Mouse (Mus musculus): ENCODE data around the gene Nek3. TPM values are rescaled to one million over a fixed set of nuclear protein-coding genes. Genes with fewer than 3 reads are reported as not detected.

Nek3 gene
- 8.4 and 11.2 TPM in 2 replicates for polyA plus RNA-seq (2011; ENCODE audit: insufficient read depth, insufficient read length, low read depth, missing spikeins)

GRCm38 (mm10) chr8:22166080-22166603 lies at the start of gene Nek3:
Gene Nek3, minus strand, starts transcription at chr8:22166435.
- peak within 1 kb of the TSS; percentile 42 for H3K4me3 ChIP-seq (ENCODE audit: low read depth, low read length)
- H3K9ac ChIP-seq (ENCODE audit: low read depth, poor library complexity, severe bottlenecking): peak within 1 kb of the TSS; percentile 31
- TF ChIP-seq EP300 (IDR thresholded peaks at IDR 0.05; ENCODE audit: insufficient read depth, low read depth, low read length): no peak
- TF ChIP-seq POLR2A (IDR thresholded peaks at IDR 0.05; ENCODE audit: insufficient read depth, low read length): no peak
- no peak for TF ChIP-seq CTCF (IDR thresholded peaks at IDR 0.05; ENCODE audit: low read depth, low read length)
- H3K4me1 ChIP-seq (ENCODE audit: control insufficient read depth, insufficient read depth, low read length): no peaks in the 10 kb centered on the region
- H3K9me3 ChIP-seq (replicated peaks; ENCODE audit: control insufficient read depth, insufficient read depth, low read length, poor library complexity, severe bottlenecking): no peaks in the 10 kb centered on the region
- H3K36me3 ChIP-seq (ENCODE audit: control insufficient read depth, insufficient read depth, low read length, poor library complexity, severe bottlenecking): peaks cover 30% of the 10 kb centered on the region
- H3K27ac ChIP-seq (ENCODE audit: insufficient read depth, low read length): no peak within 1 kb of the TSS
- no peaks in the 10 kb centered on the region for H3K27me3 ChIP-seq (ENCODE audit: control insufficient read depth, insufficient read depth, low read length, poor library complexity, severe bottlenecking)

- H3K27ac ChIP-seq (ENCODE audit: insufficient read depth, low read length): no peak overlapping the region
- H3K4me3 ChIP-seq (ENCODE audit: low read depth, low read length): no peak overlapping the region
- peaks cover 29% of the 10 kb centered on the region for H3K36me3 ChIP-seq (ENCODE audit: control insufficient read depth, insufficient read depth, low read length, poor library complexity, severe bottlenecking)
- H3K9me3 ChIP-seq (replicated peaks; ENCODE audit: control insufficient read depth, insufficient read depth, low read length, poor library complexity, severe bottlenecking): no peaks in the 10 kb centered on the region
- TF ChIP-seq EP300 (IDR thresholded peaks at IDR 0.05; ENCODE audit: insufficient read depth, low read depth, low read length) (no peak), POLR2A (IDR thresholded peaks at IDR 0.05; ENCODE audit: insufficient read depth, low read length) (no peak)
- H3K4me1 ChIP-seq (ENCODE audit: control insufficient read depth, insufficient read depth, low read length): no peaks in the 10 kb centered on the region
- no peak overlapping the region for H3K9ac ChIP-seq (ENCODE audit: low read depth, poor library complexity, severe bottlenecking)
- no peaks in the 10 kb centered on the region for H3K27me3 ChIP-seq (ENCODE audit: control insufficient read depth, insufficient read depth, low read length, poor library complexity, severe bottlenecking)
Measured at GRCm38 (mm10) chr8:22214826-22215225, 48.6 kb upstream of the Nek3 start.

GRCm38 (mm10) chr8:22209012-22209411 lies 42.8 kb upstream of the Nek3 start:
- Histone ChIP-seq H3K9me3 (replicated peaks; ENCODE audit: control insufficient read depth, insufficient read depth, low read length, poor library complexity, severe bottlenecking) (no peaks in the 10 kb centered on the region), H3K27me3 (ENCODE audit: control insufficient read depth, insufficient read depth, low read length, poor library complexity, severe bottlenecking) (no peaks in the 10 kb centered on the region), H3K27ac (ENCODE audit: insufficient read depth, low read length) (no peak overlapping the region), H3K36me3 (ENCODE audit: control insufficient read depth, insufficient read depth, low read length, poor library complexity, severe bottlenecking) (peaks cover 30% of the 10 kb centered on the region), H3K4me1 (ENCODE audit: control insufficient read depth, insufficient read depth, low read length) (no peaks in the 10 kb centered on the region), H3K9ac (ENCODE audit: low read depth, poor library complexity, severe bottlenecking) (no peak overlapping the region), H3K4me3 (ENCODE audit: low read depth, low read length) (no peak overlapping the region)
- no peak for TF ChIP-seq POLR2A (IDR thresholded peaks at IDR 0.05; ENCODE audit: insufficient read depth, low read length)
- TF ChIP-seq EP300 (IDR thresholded peaks at IDR 0.05; ENCODE audit: insufficient read depth, low read depth, low read length): no peak
- TF ChIP-seq CTCF (IDR thresholded peaks at IDR 0.05; ENCODE audit: low read depth, low read length): no peak

GRCm38 (mm10) chr8:22207535-22207934 lies 41.3 kb upstream of the Nek3 start:
- Histone ChIP-seq H3K9ac (ENCODE audit: low read depth, poor library complexity, severe bottlenecking) (no peak overlapping the region), H3K9me3 (replicated peaks; ENCODE audit: control insufficient read depth, insufficient read depth, low read length, poor library complexity, severe bottlenecking) (no peaks in the 10 kb centered on the region), H3K36me3 (ENCODE audit: control insufficient read depth, insufficient read depth, low read length, poor library complexity, severe bottlenecking) (peaks cover 31% of the 10 kb centered on the region), H3K27me3 (ENCODE audit: control insufficient read depth, insufficient read depth, low read length, poor library complexity, severe bottlenecking) (no peaks in the 10 kb centered on the region), H3K4me3 (ENCODE audit: low read depth, low read length) (no peak overlapping the region), H3K27ac (ENCODE audit: insufficient read depth, low read length) (no peak overlapping the region), H3K4me1 (ENCODE audit: control insufficient read depth, insufficient read depth, low read length) (no peaks in the 10 kb centered on the region)
- TF ChIP-seq CTCF (IDR thresholded peaks at IDR 0.05; ENCODE audit: low read depth, low read length) (no peak), POLR2A (IDR thresholded peaks at IDR 0.05; ENCODE audit: insufficient read depth, low read length) (no peak), EP300 (IDR thresholded peaks at IDR 0.05; ENCODE audit: insufficient read depth, low read depth, low read length) (no peak)

GRCm38 (mm10) chr8:22199481-22199880 lies 33.2 kb upstream of the Nek3 start:
- H3K36me3 ChIP-seq (ENCODE audit: control insufficient read depth, insufficient read depth, low read length, poor library complexity, severe bottlenecking): peaks cover 14% of the 10 kb centered on the region
- TF ChIP-seq CTCF (IDR thresholded peaks at IDR 0.05; ENCODE audit: low read depth, low read length) (peak; percentile 35), POLR2A (IDR thresholded peaks at IDR 0.05; ENCODE audit: insufficient read depth, low read length) (no peak), EP300 (IDR thresholded peaks at IDR 0.05; ENCODE audit: insufficient read depth, low read depth, low read length) (no peak)

GRCm38 (mm10) chr8:22197914-22198313 lies 31.7 kb upstream of the Nek3 start:
- Histone ChIP-seq H3K4me1 (ENCODE audit: control insufficient read depth, insufficient read depth, low read length) (no peaks in the 10 kb centered on the region), H3K36me3 (ENCODE audit: control insufficient read depth, insufficient read depth, low read length, poor library complexity, severe bottlenecking) (peaks cover 14% of the 10 kb centered on the region), H3K9ac (ENCODE audit: low read depth, poor library complexity, severe bottlenecking) (no peak overlapping the region), H3K4me3 (ENCODE audit: low read depth, low read length) (no peak overlapping the region), H3K27me3 (ENCODE audit: control insufficient read depth, insufficient read depth, low read length, poor library complexity, severe bottlenecking) (no peaks in the 10 kb centered on the region), H3K27ac (ENCODE audit: insufficient read depth, low read length) (no peak overlapping the region), H3K9me3 (replicated peaks; ENCODE audit: control insufficient read depth, insufficient read depth, low read length, poor library complexity, severe bottlenecking) (no peaks in the 10 kb centered on the region)
- TF ChIP-seq EP300 (IDR thresholded peaks at IDR 0.05; ENCODE audit: insufficient read depth, low read depth, low read length) (no peak), CTCF (IDR thresholded peaks at IDR 0.05; ENCODE audit: low read depth, low read length) (no peak), POLR2A (IDR thresholded peaks at IDR 0.05; ENCODE audit: insufficient read depth, low read length) (no peak)

More at GRCm38 (mm10) chr8:22199481-22199880, 33.2 kb upstream of the Nek3 start:
- Histone ChIP-seq H3K27ac (ENCODE audit: insufficient read depth, low read length) (no peak overlapping the region), H3K9me3 (replicated peaks; ENCODE audit: control insufficient read depth, insufficient read depth, low read length, poor library complexity, severe bottlenecking) (no peaks in the 10 kb centered on the region), H3K4me1 (ENCODE audit: control insufficient read depth, insufficient read depth, low read length) (no peaks in the 10 kb centered on the region), H3K27me3 (ENCODE audit: control insufficient read depth, insufficient read depth, low read length, poor library complexity, severe bottlenecking) (no peaks in the 10 kb centered on the region), H3K9ac (ENCODE audit: low read depth, poor library complexity, severe bottlenecking) (no peak overlapping the region), H3K4me3 (ENCODE audit: low read depth, low read length) (no peak overlapping the region)

All from ES-Bruce4 (cell line).